12 mouse cellular contexts compared by ENCODE assay signal in the genomic region with DNA sequence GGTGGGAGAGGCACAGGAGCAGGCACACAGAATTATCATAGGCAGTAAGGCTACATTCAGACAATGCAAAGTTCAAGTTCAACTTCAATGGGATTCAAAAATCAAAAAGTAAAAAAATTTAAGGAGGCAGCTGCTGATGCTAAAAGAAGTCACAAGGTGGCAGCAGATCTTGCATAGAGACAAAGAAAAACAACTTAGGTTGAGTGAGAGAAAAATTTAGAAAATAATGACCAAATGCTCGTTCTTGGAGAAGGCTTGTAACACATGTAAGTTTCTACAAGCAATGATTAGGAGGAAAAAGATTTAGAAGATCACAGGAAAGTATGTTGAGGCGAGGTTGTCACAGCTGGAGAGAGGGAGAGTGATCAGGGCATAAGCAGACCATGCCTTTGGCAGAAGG. TPM values are rescaled to one million over a fixed set of nuclear protein-coding genes. Genes with fewer than 3 reads are reported as not detected.
A peak's percentile ranks its signal among the peaks of the same experiment; 100 is the strongest.
DNase-seq lines count a peak whose midpoint lies in the region; ATAC-seq and TF ChIP-seq lines count a peak whose summit lies in the region.
"Had no signal": no experiment of that assay in that cellular context is flagged by ENCODE, and none has a peak within 500 bp of the region (broad histone marks: within the 10 kb centered on the region; RNA-seq: fewer than 3 reads in every experiment).

No protein-coding gene starts in this region.

- H3K4me1 ChIP-seq in intestine, postnatal 0 days (replicated peaks; ENCODE audit: control insufficient read depth, insufficient read depth, low read length): no peaks in the 10 kb centered on the region
- H3K4me1 ChIP-seq in intestine, embryonic 15.5 days (replicated peaks): no peaks in the 10 kb centered on the region
- no peaks in the 10 kb centered on the region for H3K4me1 ChIP-seq in midbrain, postnatal 0 days (ENCODE audit: insufficient read depth, low read length)
- H3K4me1 ChIP-seq in midbrain, embryonic 16.5 days (ENCODE audit: control insufficient read depth, insufficient read depth, low read length): no peaks in the 10 kb centered on the region

- no peak overlapping the region for H3K9ac ChIP-seq in intestine, postnatal 0 days (ENCODE audit: low read depth, low read length)
- no peak overlapping the region for H3K9ac ChIP-seq in intestine, embryonic 15.5 days
- no peak overlapping the region for H3K9ac ChIP-seq in midbrain, postnatal 0 days (replicated peaks; ENCODE audit: low read length, poor library complexity, severe bottlenecking)
- H3K9ac ChIP-seq in midbrain, embryonic 16.5 days (ENCODE audit: low read depth, low read length): no peak overlapping the region

- TF ChIP-seq CTCF in intestine, postnatal 0 days (IDR thresholded peaks at IDR 0.05; ENCODE audit: low read depth): peak; percentile 68
- TF ChIP-seq CTCF in midbrain, postnatal 0 days (IDR thresholded peaks at IDR 0.05): peak; percentile 84

- WGBS in intestine, postnatal 0 days: 26% methylated on average over 2 of the region's 2 CpGs
- WGBS in intestine, embryonic 15.5 days: 37% methylated on average over 2 of the region's 2 CpGs
- 30% methylated on average over 2 of the region's 2 CpGs for WGBS in midbrain, postnatal 0 days
- 39% methylated on average over 2 of the region's 2 CpGs for WGBS in midbrain, embryonic 16.5 days

- H3K36me3 ChIP-seq in intestine, postnatal 0 days (ENCODE audit: control insufficient read depth, insufficient read depth): no peaks in the 10 kb centered on the region
- no peaks in the 10 kb centered on the region for H3K36me3 ChIP-seq in intestine, embryonic 15.5 days
- no peaks in the 10 kb centered on the region for H3K36me3 ChIP-seq in midbrain, postnatal 0 days (ENCODE audit: insufficient read depth, low read length)
- H3K36me3 ChIP-seq in midbrain, embryonic 16.5 days (ENCODE audit: control insufficient read depth, insufficient read depth, low read length): no peaks in the 10 kb centered on the region

- H3K4me3 ChIP-seq in intestine, postnatal 0 days (ENCODE audit: low read depth, low read length): no peak overlapping the region
- H3K4me3 ChIP-seq in intestine, embryonic 15.5 days (replicated peaks): no peak overlapping the region
- no peak overlapping the region for H3K4me3 ChIP-seq in midbrain, postnatal 0 days (ENCODE audit: low read depth, low read length)
- no peak overlapping the region for H3K4me3 ChIP-seq in midbrain, embryonic 16.5 days (ENCODE audit: low read depth, low read length)

- no peak overlapping the region for H3K27ac ChIP-seq in intestine, postnatal 0 days (ENCODE audit: low read depth, low read length)
- H3K27ac ChIP-seq in intestine, embryonic 15.5 days: no peak overlapping the region
- no peak overlapping the region for H3K27ac ChIP-seq in midbrain, postnatal 0 days (ENCODE audit: low read depth, low read length)
- no peak overlapping the region for H3K27ac ChIP-seq in midbrain, embryonic 16.5 days (ENCODE audit: low read length)

- no peak overlapping the region for H3K4me2 ChIP-seq in intestine, postnatal 0 days (replicated peaks; ENCODE audit: low read depth)
- H3K4me2 ChIP-seq in intestine, embryonic 15.5 days (replicated peaks): no peak overlapping the region
- H3K4me2 ChIP-seq in midbrain, postnatal 0 days (ENCODE audit: low read depth, low read length, poor library complexity, severe bottlenecking): no peak overlapping the region
- H3K4me2 ChIP-seq in midbrain, embryonic 16.5 days (ENCODE audit: low read length): no peak overlapping the region

- no peak for ATAC-seq in intestine, postnatal 0 days
- no peak for ATAC-seq in intestine, embryonic 15.5 days
- ATAC-seq in midbrain, postnatal 0 days (ENCODE audit: low FRiP score): no peak
- ATAC-seq in midbrain, embryonic 16.5 days: no peak

- DNase-seq in midbrain, postnatal 0 days (ENCODE audit: low spot score): peak; percentile 55
- DNase-seq in ZHBTc4 (ENCODE audit: low read depth, low spot score): peak; percentile 16
- DNase-seq in mesoderm, embryonic 11.5 days (ENCODE audit: low read depth, low spot score): peak; percentile 15
- no peak for DNase-seq in right cerebral cortex, postnatal 4 days
- DNase-seq: cerebellum, adult 2 months; heart, adult 11 months had no signal

- H3K9me3 ChIP-seq in intestine, postnatal 0 days (ENCODE audit: control insufficient read depth): no peaks in the 10 kb centered on the region
- H3K9me3 ChIP-seq in intestine, embryonic 15.5 days: no peaks in the 10 kb centered on the region
- no peaks in the 10 kb centered on the region for H3K9me3 ChIP-seq in midbrain, postnatal 0 days (ENCODE audit: low read length)
- H3K9me3 ChIP-seq in midbrain, embryonic 16.5 days (replicated peaks; ENCODE audit: control insufficient read depth, low read length, poor library complexity, severe bottlenecking): no peaks in the 10 kb centered on the region

- no peaks in the 10 kb centered on the region for H3K27me3 ChIP-seq in intestine, postnatal 0 days (replicated peaks; ENCODE audit: control insufficient read depth, insufficient read depth, low read length)
- H3K27me3 ChIP-seq in intestine, embryonic 15.5 days (replicated peaks): no peaks in the 10 kb centered on the region
- no peaks in the 10 kb centered on the region for H3K27me3 ChIP-seq in midbrain, postnatal 0 days (ENCODE audit: insufficient read depth, low read length)
- H3K27me3 ChIP-seq in midbrain, embryonic 16.5 days (ENCODE audit: control insufficient read depth, insufficient read depth, low read depth, low read length): no peaks in the 10 kb centered on the region

RNA-seq across cellular contexts. Expression of gene Olfr556, which starts 0.7 kb away (rescaled TPM):
- polyA plus RNA-seq in intestine, postnatal 0 days (2015; fragmentation: Nextera tagmentation; extraction: Ambion mirVana): not detected in 2 replicates
- polyA plus RNA-seq in intestine, embryonic 15.5 days (2015; fragmentation: Nextera tagmentation; extraction: Ambion mirVana): not detected in 2 replicates
- total RNA-seq in midbrain, postnatal 0 days (2014; rRNA removed): not detected in 2 replicates
- polyA plus RNA-seq in midbrain, postnatal 0 days (2015; fragmentation: Nextera tagmentation; extraction: Ambion mirVana): not detected in 2 replicates
- not detected in 2 replicates for polyA plus RNA-seq in midbrain, embryonic 16.5 days (2015; fragmentation: Nextera tagmentation; extraction: Ambion mirVana)
- total RNA-seq: megakaryocyte, adult 5-6 weeks had no signal
- polyA plus RNA-seq: cerebellum, adult 2 months; intestine, embryonic 14.5 days; limb, embryonic 11.5 days had no signal

RNA-seq across cellular contexts. Expression of gene Olfr555, which starts 6.8 kb away (rescaled TPM):
- not detected in 2 replicates for polyA plus RNA-seq in intestine, postnatal 0 days (2015; fragmentation: Nextera tagmentation; extraction: Ambion mirVana)
- polyA plus RNA-seq in intestine, embryonic 15.5 days (2015; fragmentation: Nextera tagmentation; extraction: Ambion mirVana): not detected in 2 replicates
- total RNA-seq in midbrain, postnatal 0 days (2014; rRNA removed): not detected in 2 replicates
- not detected in 2 replicates for polyA plus RNA-seq in midbrain, postnatal 0 days (2015; fragmentation: Nextera tagmentation; extraction: Ambion mirVana)
- not detected in 2 replicates for polyA plus RNA-seq in midbrain, embryonic 16.5 days (2015; fragmentation: Nextera tagmentation; extraction: Ambion mirVana)
- total RNA-seq: megakaryocyte, adult 5-6 weeks had no signal
- polyA plus RNA-seq: cerebellum, adult 2 months; intestine, embryonic 14.5 days; limb, embryonic 11.5 days had no signal

RNA-seq across cellular contexts. Expression of gene Trim68, which starts 21.7 kb away (rescaled TPM):
- 3.6 and 4.3 TPM in 2 replicates for polyA plus RNA-seq in intestine, postnatal 0 days (2015; fragmentation: Nextera tagmentation; extraction: Ambion mirVana)
- polyA plus RNA-seq in intestine, embryonic 15.5 days (2015; fragmentation: Nextera tagmentation; extraction: Ambion mirVana): 11.0 and 11.6 TPM in 2 replicates
- 6.9 and 7.1 TPM in 2 replicates for total RNA-seq in midbrain, postnatal 0 days (2014; rRNA removed)
- polyA plus RNA-seq in midbrain, postnatal 0 days (2015; fragmentation: Nextera tagmentation; extraction: Ambion mirVana): 4.9 and 5.7 TPM in 2 replicates
- polyA plus RNA-seq in midbrain, embryonic 16.5 days (2015; fragmentation: Nextera tagmentation; extraction: Ambion mirVana): 6.4 and 7.3 TPM in 2 replicates

RNA-seq across cellular contexts. Expression of gene Olfr554, which starts 27.1 kb away (rescaled TPM):
- not detected in 2 replicates for polyA plus RNA-seq in intestine, postnatal 0 days (2015; fragmentation: Nextera tagmentation; extraction: Ambion mirVana)
- not detected in 2 replicates for polyA plus RNA-seq in intestine, embryonic 15.5 days (2015; fragmentation: Nextera tagmentation; extraction: Ambion mirVana)
- not detected in 2 replicates for total RNA-seq in midbrain, postnatal 0 days (2014; rRNA removed)
- polyA plus RNA-seq in midbrain, postnatal 0 days (2015; fragmentation: Nextera tagmentation; extraction: Ambion mirVana): not detected in 2 replicates
- not detected in 2 replicates for polyA plus RNA-seq in midbrain, embryonic 16.5 days (2015; fragmentation: Nextera tagmentation; extraction: Ambion mirVana)
- total RNA-seq: megakaryocyte, adult 5-6 weeks had no signal
- polyA plus RNA-seq: cerebellum, adult 2 months; intestine, embryonic 14.5 days; limb, embryonic 11.5 days had no signal

RNA-seq across cellular contexts. Expression of gene Olfr557, which starts 30.3 kb away (rescaled TPM):
- not detected in 2 replicates for polyA plus RNA-seq in intestine, postnatal 0 days (2015; fragmentation: Nextera tagmentation; extraction: Ambion mirVana)
- polyA plus RNA-seq in intestine, embryonic 15.5 days (2015; fragmentation: Nextera tagmentation; extraction: Ambion mirVana): not detected in 2 replicates
- not detected in 2 replicates for total RNA-seq in midbrain, postnatal 0 days (2014; rRNA removed)
- not detected in 2 replicates for polyA plus RNA-seq in midbrain, postnatal 0 days (2015; fragmentation: Nextera tagmentation; extraction: Ambion mirVana)
- polyA plus RNA-seq in midbrain, embryonic 16.5 days (2015; fragmentation: Nextera tagmentation; extraction: Ambion mirVana): not detected in 2 replicates
- total RNA-seq: megakaryocyte, adult 5-6 weeks had no signal
- polyA plus RNA-seq: cerebellum, adult 2 months; intestine, embryonic 14.5 days; limb, embryonic 11.5 days had no signal
